Mouse (Mus musculus): ENCODE results near the gene Tex44. TPM values are rescaled to one million over a fixed set of nuclear protein-coding genes. Genes with fewer than 3 reads are reported as not detected.

Tex44 gene
- total RNA-seq, 1 experiment from 2014 or later: not detected

DNA sequence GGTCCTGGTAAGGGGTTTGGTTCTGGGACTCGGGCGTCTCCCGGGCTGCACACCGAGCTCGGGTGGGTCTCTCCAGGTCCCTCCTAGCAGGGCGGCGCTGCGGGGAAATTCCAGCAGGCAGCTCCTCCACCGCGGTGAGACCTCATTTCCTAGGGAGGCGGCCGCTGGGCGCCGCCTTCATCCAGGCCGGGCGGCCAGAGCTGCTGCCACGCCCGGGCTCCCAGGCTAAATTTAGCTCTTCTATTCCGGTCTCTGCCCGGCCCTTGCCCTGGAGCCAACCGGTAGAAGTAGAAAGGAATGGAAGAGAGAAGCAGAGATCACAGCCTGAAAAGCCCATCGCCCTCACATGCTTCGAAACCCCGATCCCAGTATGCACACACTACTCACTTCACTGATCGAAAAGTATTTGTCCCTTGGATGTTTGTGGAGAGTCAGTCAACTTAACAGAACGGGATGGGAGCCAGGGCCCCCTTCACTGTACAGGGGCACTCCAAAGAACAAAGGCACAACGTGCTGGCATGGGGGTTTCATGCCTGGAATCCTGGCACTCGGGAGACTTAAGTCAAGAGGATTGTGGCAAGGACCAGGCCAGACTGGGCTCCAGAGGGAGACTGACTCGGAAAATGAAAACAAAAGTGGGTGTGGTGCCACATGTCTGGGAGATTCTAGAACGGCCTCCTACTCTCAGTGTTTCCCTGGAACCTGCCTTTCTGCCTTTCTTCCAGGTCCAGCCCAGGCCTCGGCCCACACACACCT is 46.2 kb downstream of the Tex44 start:
- ATAC-seq (replicated peaks; ENCODE audit: insufficient number of reproducible peaks, low FRiP score, low TSS enrichment, poor library complexity, severe bottlenecking): 0 out of 2 replicates have a peak, but pooled peaks have one; percentile 25

- ATAC-seq (replicated peaks; ENCODE audit: insufficient number of reproducible peaks, low FRiP score, low TSS enrichment, poor library complexity, severe bottlenecking): no peak
These were observed 47.1 kb downstream of the Tex44 start for GRCm38 (mm10) chr1:86473109-86473760.

Other genes starting within 250 kb of the Tex44 start
- 1.9 to 10.4 TPM (median 2.5 TPM) in 3 replicates for gene B3gnt7, start 123.5 kb upstream of the Tex44 start, total RNA-seq (2017)
- 271 to 340 TPM (median 288 TPM) in 3 replicates for gene Ncl, start 66.9 kb upstream of the Tex44 start, total RNA-seq (2017)
- gene Nmur1, start 101 bp upstream of the Tex44 start, total RNA-seq (2017): not detected in 3 replicates
- 2,048 to 2,960 TPM (median 2,606 TPM) in 3 replicates for gene Ptma, start 100.4 kb downstream of the Tex44 start, total RNA-seq (2017)
- 3.1 to 7.8 TPM (median 4.1 TPM) in 3 replicates for gene Pde6d, start 156.3 kb downstream of the Tex44 start, total RNA-seq (2017)
- gene Cops7b, start 156.6 kb downstream of the Tex44 start, total RNA-seq (2017): 5.7 to 10.7 TPM (median 8.9 TPM) in 3 replicates
- not detected in 3 replicates for gene Nppc, start 244.2 kb downstream of the Tex44 start, total RNA-seq (2017)

Measured in monocyte, adult 5-6 weeks (primary cell).